Mouse (Mus musculus): ENCODE measurements around the gene Ewsr1. TPM values are rescaled to one million over a fixed set of nuclear protein-coding genes. Genes with fewer than 3 reads are reported as not detected.
A peak's percentile ranks its signal among the peaks of the same experiment; 100 is the strongest.

Gene Ewsr1
- total and polyA plus RNA-seq, 3 experiments: 452 to 1,336 (median 570) TPM

DNA sequence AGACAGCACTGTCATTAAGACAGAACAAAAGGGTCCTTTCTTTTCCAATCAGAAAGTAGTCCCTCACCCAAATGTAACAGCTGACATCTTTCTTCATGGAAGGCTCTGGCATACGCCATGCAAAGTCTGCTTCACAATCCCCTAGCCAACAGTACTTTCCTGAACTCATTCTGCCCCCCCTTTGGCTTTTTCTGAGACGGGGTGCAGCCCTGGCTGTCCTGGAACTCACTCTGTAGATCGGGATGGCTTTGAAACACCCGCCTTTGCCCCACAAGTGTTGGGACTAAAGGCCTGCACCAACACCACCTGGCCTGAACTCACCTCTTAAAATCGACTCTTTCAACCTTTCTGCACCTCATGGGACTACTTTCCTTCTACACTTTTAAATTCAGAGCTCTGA is 3.2 kb downstream of the Ewsr1 start:
- Histone ChIP-seq H3K27me3 (ENCODE audit: control insufficient read depth in 1 of 2, insufficient read depth in 2 of 2, low read length in 2 of 2) (no peaks in the 10 kb centered on the region), H3K79me2 (ENCODE audit: control insufficient read depth, insufficient read depth, low read length, poor library complexity) (peaks cover 87% of the 10 kb centered on the region), H3K27ac (ENCODE audit: control insufficient read depth, low read depth, low read length) (0 out of 2 replicates have a peak overlapping the region, but pooled peaks have one; percentile 4), H3K36me3 (ENCODE audit: control insufficient read depth in 1 of 2, insufficient read depth in 2 of 2, low read length in 2 of 2) (peaks cover 43 to 59% of the 10 kb centered on the region in 2 experiments), H3K4me1 (ENCODE audit: control insufficient read depth in 1 of 2, insufficient read depth in 2 of 2, low read length in 2 of 2) (peaks cover 6 to 18% of the 10 kb centered on the region in 2 experiments), H3K9me3 (replicated peaks; ENCODE audit: insufficient read depth, low read length) (no peaks in the 10 kb centered on the region), H3K4me3 (ENCODE audit: control insufficient read depth in 1 of 2, insufficient read depth in 1 of 2, low read depth in 2 of 2, low read length in 2 of 2) (peak overlapping the region in 1 of 2 experiments; percentile 35; a peak in 3 of 4 replicates), H3K9ac (ENCODE audit: control insufficient read depth, low read depth, low read length, poor library complexity, severe bottlenecking) (peak overlapping the region; percentile 99; the same call in 1 of the 2 replicates)
- peak in 1 of 2 experiments; percentile 42; a peak in 2 of 4 replicates for TF ChIP-seq POLR2A (IDR thresholded peaks at IDR 0.05; ENCODE audit: control insufficient read depth in 1 of 2, insufficient read depth in 1 of 2, low read depth in 1 of 2, low read length in 2 of 2, poor library complexity in 1 of 2)
- no peak; a peak in 1 of 4 replicates for TF ChIP-seq EP300 (IDR thresholded peaks at IDR 0.05; ENCODE audit: low read depth in 1 of 2, low read length in 2 of 2)
- TF ChIP-seq BHLHE40 (IDR thresholded peaks at IDR 0.05; ENCODE audit: borderline replicate concordance, low read depth, low read length): no peak
- TF ChIP-seq ELF1 (IDR thresholded peaks at IDR 0.05; ENCODE audit: low read depth, low read length): no peak
- TF ChIP-seq GABPA (IDR thresholded peaks at IDR 0.05; ENCODE audit: low read depth, low read length): no peak
- no peak for TF ChIP-seq ZC3H11A (IDR thresholded peaks at IDR 0.05; ENCODE audit: low read depth, low read length)
- no peak for TF ChIP-seq MAX (IDR thresholded peaks at IDR 0.05; ENCODE audit: low read length)
- no peak for TF ChIP-seq MAFK (IDR thresholded peaks at IDR 0.05; ENCODE audit: borderline replicate concordance, low read depth, low read length)
- 0 out of 2 replicates have a peak, but pooled peaks have one; percentile 2 for TF ChIP-seq SIN3A (IDR thresholded peaks at IDR 0.05; ENCODE audit: low read length)
- no peak for TF ChIP-seq NRF1 (IDR thresholded peaks at IDR 0.05; ENCODE audit: insufficient read depth, low read depth, low read length, poor library complexity, severe bottlenecking)
- no peak for TF ChIP-seq ZMIZ1 (IDR thresholded peaks at IDR 0.05; ENCODE audit: low read depth, low read length)
- no peak for TF ChIP-seq POLR2AphosphoS5 (IDR thresholded peaks at IDR 0.05; ENCODE audit: borderline replicate concordance, low read depth, low read length)
- no peak for DNase-seq (ENCODE audit: low read depth, low spot score)

DNA sequence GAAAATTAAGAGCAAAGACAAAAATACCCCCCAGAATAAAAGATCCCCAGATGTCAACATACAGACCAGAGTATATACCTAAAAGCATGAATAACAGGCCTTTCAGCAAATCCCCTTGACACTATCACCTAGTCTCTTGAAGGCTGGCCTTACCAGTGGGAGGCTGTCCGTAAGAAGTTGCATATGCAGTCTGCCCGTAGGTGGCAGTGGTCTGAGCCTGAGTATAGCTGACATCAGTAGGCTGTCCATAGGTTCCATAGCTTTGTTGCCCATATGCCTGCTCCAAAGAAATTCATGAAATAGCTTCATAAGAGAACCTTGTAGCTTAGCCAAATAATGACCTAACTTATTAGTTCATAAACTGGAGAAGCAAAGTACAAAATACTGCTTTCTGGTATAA is 7.4 kb downstream of the Ewsr1 start:
- H3K9me3 ChIP-seq (replicated peaks; ENCODE audit: insufficient read depth, low read length): no peaks in the 10 kb centered on the region
- no peak overlapping the region for H3K9ac ChIP-seq (ENCODE audit: control insufficient read depth, low read depth, low read length, poor library complexity, severe bottlenecking)
- peak; percentile 60 for DNase-seq (ENCODE audit: low read depth, low spot score)
- peaks cover 68% of the 10 kb centered on the region for H3K79me2 ChIP-seq (ENCODE audit: control insufficient read depth, insufficient read depth, low read length, poor library complexity)
- peaks cover 63 to 83% of the 10 kb centered on the region in 2 experiments for H3K36me3 ChIP-seq (ENCODE audit: control insufficient read depth in 1 of 2, insufficient read depth in 2 of 2, low read length in 2 of 2)
- H3K27me3 ChIP-seq (ENCODE audit: control insufficient read depth in 1 of 2, insufficient read depth in 2 of 2, low read length in 2 of 2): no peaks in the 10 kb centered on the region
- peaks cover 6 to 10% of the 10 kb centered on the region in 2 experiments for H3K4me1 ChIP-seq (ENCODE audit: control insufficient read depth in 1 of 2, insufficient read depth in 2 of 2, low read length in 2 of 2)
- TF ChIP-seq EP300 (IDR thresholded peaks at IDR 0.05; ENCODE audit: low read depth in 1 of 2, low read length in 2 of 2) (no peak), ETS1 (IDR thresholded peaks at IDR 0.05; ENCODE audit: low read depth, low read length) (0 out of 2 replicates have a peak, but pooled peaks have one; percentile 5), CHD2 (IDR thresholded peaks at IDR 0.05; ENCODE audit: low read length) (no peak), USF2 (IDR thresholded peaks at IDR 0.05; ENCODE audit: borderline replicate concordance in 1 of 2, insufficient read depth in 1 of 2, low read depth in 1 of 2, low read length in 2 of 2) (no peak), TCF12 (IDR thresholded peaks at IDR 0.05; ENCODE audit: low read depth, low read length) (no peak), SIN3A (IDR thresholded peaks at IDR 0.05; ENCODE audit: low read length) (no peak), HCFC1 (IDR thresholded peaks at IDR 0.05; ENCODE audit: low read depth, low read length) (no peak), GABPA (IDR thresholded peaks at IDR 0.05; ENCODE audit: low read depth, low read length) (no peak), RAD21 (IDR thresholded peaks at IDR 0.05; ENCODE audit: low read depth, low read length) (no peak), BHLHE40 (IDR thresholded peaks at IDR 0.05; ENCODE audit: borderline replicate concordance, low read depth, low read length) (no peak), ZC3H11A (IDR thresholded peaks at IDR 0.05; ENCODE audit: low read depth, low read length) (no peak), E2F4 (IDR thresholded peaks at IDR 0.05; ENCODE audit: borderline replicate concordance, low read depth, low read length) (no peak), TBP (IDR thresholded peaks at IDR 0.05; ENCODE audit: low read depth, low read length) (no peak), CHD1 (IDR thresholded peaks at IDR 0.05; ENCODE audit: low read depth, low read length) (0 out of 2 replicates have a peak, but pooled peaks have one; percentile 42), NRF1 (IDR thresholded peaks at IDR 0.05; ENCODE audit: insufficient read depth, low read depth, low read length, poor library complexity, severe bottlenecking) (no peak), CTCF (IDR thresholded peaks at IDR 0.05 in 2 of 3, conservative IDR thresholded peaks at IDR 0.05 in 1 of 3; ENCODE audit: control insufficient read depth in 1 of 3, insufficient read depth in 1 of 3, low read depth in 2 of 3, low read length in 3 of 3, poor library complexity in 1 of 3, severe bottlenecking in 1 of 3) (peak; percentile 25 to 48 (median 33); a peak in 5 of 6 replicates), ZNF384 (IDR thresholded peaks at IDR 0.05; ENCODE audit: low read depth, low read length) (no peak), NELFE (IDR thresholded peaks at IDR 0.05; ENCODE audit: low read depth, low read length) (no peak), UBTF (IDR thresholded peaks at IDR 0.05; ENCODE audit: borderline replicate concordance, insufficient read depth, low read depth, low read length) (no peak)
- no peak overlapping the region for H3K4me3 ChIP-seq (ENCODE audit: control insufficient read depth in 1 of 2, insufficient read depth in 1 of 2, low read depth in 2 of 2, low read length in 2 of 2)
- H3K27ac ChIP-seq (ENCODE audit: control insufficient read depth, low read depth, low read length): no peak overlapping the region
